Mouse (Mus musculus) macrophage (primary cell): ENCODE results near the gene Cirbp. TPM values are rescaled to one million over a fixed set of nuclear protein-coding genes. Genes with fewer than 3 reads are reported as not detected.

Source experiments
- H3K27ac ChIP-seq: fragments of 350-480 bp; formaldehyde crosslinking; 2 replicates; pipeline ENCODE4 v1.9.0; 2021
- H3K36me3 ChIP-seq: fragments of 350-480 bp; formaldehyde crosslinking; 2 replicates; pipeline ENCODE4 v1.9.0; 2021; ENCODE audit errors: inconsistent target
- H3K4me3 ChIP-seq: fragments of 350-480 bp; formaldehyde crosslinking; 2 replicates; pipeline ENCODE4 v1.9.0; 2021; ENCODE audit errors: inconsistent target
- H3K79me2 ChIP-seq: fragments of 350-480 bp; formaldehyde crosslinking; 2 replicates; pipeline ENCODE4 v1.9.0; 2021; ENCODE audit errors: inconsistent target
- WGBS: methylation state at CpG from one replicate; pipeline ENCODE4 v1.1.7; 2026; ENCODE audit warnings: inconsistent platforms; ENCODE audit not compliant: missing documents; 5-methylcytosine and 5-hydroxymethylcytosine counted together
- polyA plus RNA-seq: library from polyadenylated mRNA; stranded (reverse); fragments of 250-400 nt; gene quantifications from 3 replicates; pipeline ENCODE4 v1.2.4, GENCODE M21; 2018; ENCODE audit warnings: inconsistent platforms
- total RNA-seq, 78 experiments: library from RNA; depleted of rRNA; stranded (reverse); fragments of 250-400 nt; gene quantifications; 1 replicate in 9 of 78; 2 replicates in 24 of 78; 3 replicates in 43 of 78; 4 replicates in 2 of 78; pipeline ENCODE4 v1.2.4; 2018; ENCODE audit warnings: inconsistent platforms in 56 of 78

Cirbp gene
- 100 to 1,000 TPM in 11 of 26 experiments, 10 to 100 TPM in 15; 17.6 to 198 (median 86.7) TPM for total RNA-seq (2018; cell fraction: chromatin; rRNA removed)
- total RNA-seq (2018; cell fraction: cytosol; rRNA removed), result 10 to 100 TPM; 10.1 to 24.5 (median 16.7) TPM
- 10 to 100 TPM; 11.8 to 97.1 (median 35.2) TPM for total RNA-seq (2018; cell fraction: nucleus; rRNA removed)
- 17.6 to 31.0 TPM (median 19.0 TPM) in 3 replicates for polyA plus RNA-seq

DNA sequence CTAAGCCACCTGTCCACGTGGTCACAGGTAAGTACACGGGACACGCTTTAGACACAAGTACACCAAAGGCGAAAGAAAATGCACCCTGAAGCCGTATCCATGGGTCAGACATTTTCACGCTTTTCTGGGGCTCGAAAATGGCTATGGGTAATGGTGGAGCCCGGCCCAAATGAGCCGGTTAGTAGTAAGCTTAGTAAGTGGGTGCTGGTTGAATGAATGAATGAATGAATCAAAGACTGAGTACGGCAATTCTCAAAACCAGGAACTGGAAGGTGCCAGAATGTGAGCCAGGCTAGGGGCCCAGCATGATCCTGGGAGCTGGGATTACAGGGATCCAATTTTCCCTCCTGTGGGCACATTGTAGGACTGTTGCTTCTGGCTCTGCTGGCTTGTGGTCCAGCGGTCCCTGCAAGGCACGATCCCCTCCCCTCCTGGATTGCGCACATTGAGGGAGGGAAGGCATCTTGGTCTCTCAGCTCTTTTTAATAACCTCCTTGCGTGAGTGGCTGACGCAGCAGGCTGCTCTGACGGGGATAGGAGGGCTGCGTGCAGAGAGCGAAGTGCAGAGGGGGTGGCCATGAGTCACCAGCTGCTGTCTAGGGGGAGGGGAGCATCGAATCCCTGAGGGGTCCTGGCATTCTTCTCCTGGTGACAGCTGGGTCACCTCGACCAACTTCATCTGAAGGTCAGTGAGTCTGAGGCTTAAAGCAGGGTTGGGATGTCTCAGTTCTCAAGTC lies at the start of gene Cirbp:
TSS of gene Cirbp (plus strand) at position 594 of the 737 bp plus-strand sequence.
- peak within 1 kb of the TSS; percentile 18; the same call in 1 of the 2 replicates for H3K4me3 ChIP-seq
- 45% methylated on average over 20 of the region's 20 CpGs for WGBS
- peak within 1 kb of the TSS; percentile 51 for H3K27ac ChIP-seq
- H3K79me2 ChIP-seq, result peaks cover 22% of the 10 kb centered on the region
- peaks cover 8% of the 10 kb centered on the region; the same call in 1 of the 2 replicates for H3K36me3 ChIP-seq

DNA sequence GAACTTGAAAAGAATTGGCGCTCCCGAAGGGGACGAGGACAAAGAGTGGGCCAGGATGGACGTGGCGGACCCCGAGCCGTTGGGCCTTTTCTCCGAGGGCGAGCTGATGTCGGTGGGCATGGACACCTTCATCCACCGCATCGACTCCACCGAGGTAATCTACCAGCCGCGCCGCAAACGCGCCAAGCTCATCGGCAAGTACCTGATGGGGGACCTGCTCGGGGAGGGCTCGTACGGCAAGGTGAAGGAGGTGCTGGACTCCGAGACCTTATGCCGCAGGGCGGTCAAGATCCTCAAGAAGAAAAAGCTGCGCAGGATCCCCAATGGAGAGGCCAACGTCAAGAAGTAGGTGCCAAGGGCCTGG lies 49.2 kb upstream of the Cirbp start:
- Histone ChIP-seq H3K36me3 (peaks cover 5% of the 10 kb centered on the region; the same call in 1 of the 2 replicates), H3K4me3 (peak overlapping the region; percentile 78), H3K27ac (peak overlapping the region; percentile 65), H3K79me2 (peaks cover 55% of the 10 kb centered on the region)
- 1% methylated on average over 21 of the region's 27 CpGs for WGBS

DNA sequence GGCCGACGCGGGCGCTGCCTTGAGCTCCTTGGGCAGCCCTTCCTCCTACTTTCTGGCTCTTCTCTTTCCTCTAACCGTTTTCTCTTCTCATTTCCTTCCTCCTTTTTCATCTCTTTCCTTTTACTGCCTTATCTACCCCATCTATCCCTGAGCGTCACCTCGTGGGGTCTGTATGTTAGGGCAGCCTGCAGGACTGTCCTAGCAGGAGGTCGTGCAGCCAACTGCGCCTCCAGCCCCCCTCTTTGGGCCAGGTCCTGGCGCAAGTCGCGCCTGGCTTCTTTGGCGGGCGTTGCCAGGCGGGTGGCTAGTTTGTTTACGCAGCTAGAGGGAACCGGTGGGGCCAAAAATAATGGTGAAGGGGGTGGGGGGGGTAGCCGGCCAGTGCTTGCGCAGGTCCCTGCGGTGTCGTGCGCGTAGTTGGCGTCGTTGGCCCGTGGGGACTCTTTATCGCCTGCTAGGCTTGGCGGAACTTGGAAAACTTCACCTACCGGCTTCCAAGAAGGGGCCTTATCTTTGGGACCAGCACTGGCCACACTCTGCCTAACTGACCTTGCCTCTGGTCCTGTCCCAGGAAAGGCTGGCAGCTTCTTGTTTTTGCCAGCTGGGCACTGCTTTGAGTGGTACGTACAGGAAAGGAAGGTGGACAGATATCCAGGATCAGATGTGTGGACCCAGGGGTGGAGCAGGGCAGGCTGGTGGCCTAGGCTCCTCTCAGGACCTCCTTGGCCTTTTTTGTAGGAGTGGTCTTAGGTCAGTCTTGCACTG lies 48.7 kb upstream of the Cirbp start:
- WGBS, result 4% methylated on average over 30 of the region's 30 CpGs
- peak overlapping the region; percentile 65 for H3K27ac ChIP-seq
- peaks cover 5% of the 10 kb centered on the region; the same call in 1 of the 2 replicates for H3K36me3 ChIP-seq
- peak overlapping the region; percentile 78 for H3K4me3 ChIP-seq
- H3K79me2 ChIP-seq, result peaks cover 60% of the 10 kb centered on the region

DNA sequence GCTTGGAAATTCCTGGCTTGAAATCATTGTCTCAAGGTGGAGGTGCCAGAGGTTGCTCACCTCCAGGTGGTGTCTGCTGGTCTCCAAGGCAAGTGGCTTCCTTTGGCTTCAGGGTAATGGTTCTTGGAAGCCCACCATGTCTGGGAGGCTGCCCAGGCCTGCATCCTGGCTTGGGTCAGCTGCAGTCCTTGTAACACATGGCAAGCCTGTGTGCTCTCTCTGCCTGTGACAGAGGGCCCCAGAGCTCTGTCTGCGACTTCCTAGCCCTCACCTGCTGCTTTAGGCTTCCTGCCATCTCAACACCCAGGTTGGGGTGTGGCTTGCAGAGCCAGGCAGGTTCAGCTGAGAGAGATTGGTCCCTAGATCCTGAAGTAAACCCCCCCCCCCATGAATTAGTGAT lies 48.0 kb upstream of the Cirbp start:
- peak overlapping the region; percentile 65; the same call in 1 of the 2 replicates for H3K27ac ChIP-seq
- H3K4me3 ChIP-seq, result peak overlapping the region; percentile 78
- H3K36me3 ChIP-seq, result peaks cover 5% of the 10 kb centered on the region; the same call in 1 of the 2 replicates
- whole genome bisulfite sequencing, result 17% methylated on average over 1 of the region's 1 CpGs
- peaks cover 67% of the 10 kb centered on the region for H3K79me2 ChIP-seq

DNA sequence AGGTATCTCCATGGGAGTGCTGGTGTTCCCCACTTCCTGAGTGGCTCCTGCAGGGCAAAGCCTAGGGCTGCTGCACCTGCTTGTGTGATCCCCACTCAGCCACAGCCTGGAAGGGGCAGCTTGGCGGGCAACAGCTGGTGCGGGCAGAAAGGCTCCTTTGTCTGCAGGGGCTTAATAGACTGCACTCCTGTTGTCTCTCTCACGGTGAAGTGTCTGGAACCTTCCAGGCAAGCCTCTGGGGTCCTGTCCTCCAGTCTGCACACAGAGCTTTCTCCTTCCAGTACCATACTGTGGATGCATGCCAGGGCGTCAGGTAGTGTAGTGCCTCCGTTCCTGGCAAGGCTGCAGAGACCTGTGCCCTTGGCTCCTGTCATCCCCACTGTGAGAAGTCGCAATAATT lies 47.2 kb upstream of the Cirbp start:
- H3K79me2 ChIP-seq, result peaks cover 75% of the 10 kb centered on the region
- H3K27ac ChIP-seq, result no peak overlapping the region
- H3K4me3 ChIP-seq, result no peak overlapping the region
- 72% methylated on average over 6 of the region's 6 CpGs for WGBS
- peaks cover 5% of the 10 kb centered on the region; the same call in 1 of the 2 replicates for H3K36me3 ChIP-seq

DNA sequence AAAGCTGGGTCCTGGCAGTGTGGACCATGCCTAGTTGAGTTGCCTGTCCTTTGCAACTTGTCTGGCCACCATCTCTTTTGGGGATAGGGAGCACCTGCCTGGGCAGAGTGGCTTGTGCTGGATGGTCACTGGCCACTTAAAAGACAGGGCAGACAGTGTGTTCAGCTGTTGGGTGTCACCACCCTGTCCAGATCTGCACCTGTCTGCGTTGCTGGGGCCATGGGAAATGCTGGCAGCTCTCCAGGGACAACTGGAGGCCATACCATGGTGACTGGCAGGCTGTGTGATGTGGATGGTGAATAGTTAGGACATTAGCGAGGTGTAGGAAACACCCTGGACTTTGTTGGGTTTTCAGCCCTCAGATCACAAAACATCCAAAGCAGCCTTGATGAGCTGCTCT lies 45.6 kb upstream of the Cirbp start:
- WGBS, result 81% methylated on average over 2 of the region's 2 CpGs
- Histone ChIP-seq H3K27ac (no peak overlapping the region), H3K4me3 (no peak overlapping the region), H3K79me2 (peaks cover 91% of the 10 kb centered on the region), H3K36me3 (peaks cover 11% of the 10 kb centered on the region)

DNA sequence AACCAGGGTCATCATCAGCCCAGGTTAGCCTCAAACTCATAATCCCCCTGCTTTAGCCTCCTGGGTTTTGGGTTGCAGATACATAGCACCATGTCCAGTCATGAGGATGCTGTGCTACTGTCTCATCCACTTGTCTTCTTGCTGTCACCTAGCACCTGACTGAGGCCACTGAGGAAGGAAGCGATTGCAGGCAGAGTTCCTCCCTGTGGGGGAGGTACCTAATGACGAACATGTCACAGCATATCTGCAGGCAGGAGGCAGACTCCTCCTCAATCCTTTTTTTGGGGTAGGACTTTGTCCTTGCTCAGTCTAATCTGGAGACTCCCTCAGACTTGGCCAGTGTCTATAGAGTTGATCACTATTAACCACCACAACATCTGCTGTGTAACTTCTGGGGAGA lies 44.1 kb upstream of the Cirbp start:
- Histone ChIP-seq H3K79me2 (peaks cover 100% of the 10 kb centered on the region), H3K36me3 (peaks cover 26% of the 10 kb centered on the region), H3K4me3 (no peak overlapping the region), H3K27ac (no peak overlapping the region)
- WGBS, result 46% methylated on average over 2 of the region's 2 CpGs

DNA sequence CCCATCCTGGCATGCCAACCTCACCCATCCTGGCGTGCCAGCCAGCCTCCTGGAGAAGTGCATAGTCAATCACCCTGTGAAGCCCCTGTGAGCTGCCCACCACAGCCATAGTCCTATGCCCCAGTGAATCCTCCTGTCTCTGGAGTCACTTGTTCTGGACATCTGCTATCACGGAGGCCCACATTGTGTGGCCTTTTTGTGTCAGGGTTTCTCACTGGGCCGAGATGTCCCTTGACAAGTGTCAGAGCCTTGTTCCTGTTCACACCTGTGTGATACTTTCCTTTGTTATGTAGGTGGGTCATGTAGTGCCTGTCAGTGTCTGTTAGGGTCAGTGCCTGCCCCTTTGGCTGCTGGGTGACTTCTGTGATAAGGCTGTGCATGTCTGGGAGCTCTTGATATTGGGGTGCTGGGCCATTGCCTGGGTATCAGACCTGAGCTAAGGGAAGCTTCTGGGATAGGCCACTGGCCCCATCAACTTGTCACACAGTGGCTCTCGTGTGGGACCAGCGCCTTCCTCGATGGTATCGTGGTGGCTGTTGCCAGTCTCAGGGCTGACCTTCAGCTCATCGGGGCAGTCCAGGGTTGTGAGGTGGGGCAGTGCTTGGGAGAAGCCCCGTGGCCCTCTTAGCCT lies 41.7 kb upstream of the Cirbp start:
- Histone ChIP-seq H3K79me2 (peaks cover 90% of the 10 kb centered on the region), H3K4me3 (no peak overlapping the region), H3K27ac (no peak overlapping the region), H3K36me3 (peaks cover 49% of the 10 kb centered on the region)
- WGBS, result 92% methylated on average over 9 of the region's 9 CpGs

DNA sequence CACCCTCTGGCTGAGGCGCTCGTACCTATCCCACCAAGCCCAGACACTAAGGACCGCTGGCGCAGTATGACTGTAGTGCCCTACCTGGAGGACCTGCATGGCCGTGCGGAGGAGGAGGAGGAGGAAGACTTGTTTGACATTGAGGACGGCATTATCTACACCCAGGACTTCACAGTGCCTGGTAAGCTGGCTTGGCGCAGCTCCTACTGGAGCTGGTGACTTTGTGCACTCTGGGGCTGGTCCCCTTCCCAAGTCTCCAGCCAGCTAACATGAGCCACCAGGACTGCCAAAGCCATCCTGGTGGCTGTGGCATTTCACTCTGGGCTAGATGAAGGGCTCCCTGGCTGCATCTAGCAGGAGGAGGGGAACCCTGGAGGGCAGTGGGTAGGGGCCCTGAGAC lies 37.9 kb upstream of the Cirbp start:
- H3K27ac ChIP-seq, result no peak overlapping the region

DNA sequence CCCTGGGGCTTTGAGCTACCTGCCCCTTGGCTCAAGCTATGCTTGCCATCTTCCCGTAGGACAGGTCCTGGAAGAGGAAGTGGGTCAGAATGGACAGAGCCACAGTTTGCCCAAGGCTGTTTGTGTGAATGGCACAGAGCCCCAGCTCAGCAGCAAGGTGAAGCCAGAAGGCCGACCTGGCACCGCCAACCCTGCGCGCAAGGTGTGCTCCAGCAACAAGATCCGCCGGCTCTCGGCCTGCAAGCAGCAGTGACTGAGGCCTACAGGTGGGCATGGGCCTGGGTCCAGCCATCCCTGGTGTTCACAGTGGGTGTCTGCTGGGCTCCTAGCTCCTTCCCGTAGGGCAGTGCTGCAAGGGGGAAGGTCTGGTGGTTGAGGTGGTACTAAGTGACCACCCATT lies 35.9 kb upstream of the Cirbp start:
- Histone ChIP-seq H3K27ac (no peak overlapping the region), H3K4me3 (no peak overlapping the region), H3K79me2 (peaks cover 32% of the 10 kb centered on the region), H3K36me3 (peaks cover 62% of the 10 kb centered on the region)
- 90% methylated on average over 8 of the region's 9 CpGs for WGBS

More for the DNA sequence above, 37.9 kb upstream of the Cirbp start:
- Histone ChIP-seq H3K4me3 (no peak overlapping the region), H3K79me2 (peaks cover 51% of the 10 kb centered on the region), H3K36me3 (peaks cover 65% of the 10 kb centered on the region)
- WGBS, result 96% methylated on average over 4 of the region's 8 CpGs

DNA sequence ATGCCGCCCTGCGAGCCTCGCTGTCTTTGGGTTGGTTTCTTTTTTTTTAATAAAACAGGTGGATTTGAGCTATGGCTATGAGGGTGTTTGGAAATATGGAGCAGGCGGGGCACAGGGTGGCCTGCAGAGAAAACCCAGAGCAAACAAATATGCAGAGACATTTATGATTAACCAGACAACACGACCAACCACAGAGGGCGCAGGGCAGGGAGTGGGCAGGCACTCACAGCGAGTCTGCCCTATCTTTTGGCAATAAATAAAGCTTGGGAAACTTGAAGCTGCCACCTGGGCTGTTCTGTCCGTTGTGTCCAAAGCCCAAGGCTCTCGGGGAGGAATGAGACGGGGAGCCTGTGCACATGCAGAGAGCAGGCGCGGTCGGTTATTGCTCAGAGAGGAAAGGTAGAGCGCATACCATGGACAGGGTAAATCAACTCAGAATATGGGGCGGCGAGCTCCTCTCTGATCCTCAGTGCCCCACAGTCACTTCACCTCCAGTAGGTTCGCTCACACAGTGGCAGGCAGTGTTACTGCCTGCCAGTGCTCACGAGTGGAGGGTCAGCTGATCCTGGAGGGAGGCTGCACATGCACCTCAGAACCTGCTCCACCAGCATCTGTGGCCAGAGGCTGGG lies 35.3 kb upstream of the Cirbp start:
- H3K79me2 ChIP-seq, result peaks cover 25% of the 10 kb centered on the region
- 96% methylated on average over 18 of the region's 18 CpGs for WGBS
- peaks cover 56% of the 10 kb centered on the region for H3K36me3 ChIP-seq
- no peak overlapping the region for H3K27ac ChIP-seq
- H3K4me3 ChIP-seq, result no peak overlapping the region

DNA sequence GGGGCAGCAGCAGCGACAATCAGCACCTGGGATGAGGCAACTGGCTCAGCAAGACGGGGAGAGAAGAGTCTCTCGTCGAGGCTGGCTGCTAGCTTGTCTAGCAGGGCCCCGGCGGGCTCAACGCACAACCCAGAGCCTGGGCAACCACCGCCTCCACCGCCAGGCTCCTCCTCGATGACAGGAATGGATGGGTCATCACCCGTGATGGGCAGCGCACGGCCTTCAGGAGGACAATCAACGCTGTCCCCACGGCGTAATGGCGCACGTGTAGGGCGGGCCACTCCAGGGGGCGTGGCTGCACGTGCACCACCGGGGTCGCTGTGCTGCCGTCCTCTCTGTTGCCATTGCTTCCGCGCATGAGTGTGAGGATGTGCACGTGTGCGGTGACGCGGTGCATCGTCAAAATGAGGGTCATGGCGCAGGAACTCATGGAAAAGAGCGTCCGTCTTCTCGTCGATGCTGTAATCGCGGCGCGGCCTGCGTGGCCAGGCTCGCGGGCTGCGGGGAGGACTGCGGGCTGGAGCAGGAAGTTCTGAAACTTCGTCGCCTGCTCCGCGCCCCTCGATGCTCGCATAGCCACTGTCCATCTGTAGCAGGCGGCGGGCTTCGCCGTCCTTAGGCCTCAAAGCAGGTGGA lies 34.4 kb upstream of the Cirbp start:
- Histone ChIP-seq H3K4me3 (no peak overlapping the region), H3K36me3 (peaks cover 47% of the 10 kb centered on the region), H3K79me2 (peaks cover 16% of the 10 kb centered on the region), H3K27ac (no peak overlapping the region)
- 87% methylated on average over 51 of the region's 55 CpGs for WGBS

DNA sequence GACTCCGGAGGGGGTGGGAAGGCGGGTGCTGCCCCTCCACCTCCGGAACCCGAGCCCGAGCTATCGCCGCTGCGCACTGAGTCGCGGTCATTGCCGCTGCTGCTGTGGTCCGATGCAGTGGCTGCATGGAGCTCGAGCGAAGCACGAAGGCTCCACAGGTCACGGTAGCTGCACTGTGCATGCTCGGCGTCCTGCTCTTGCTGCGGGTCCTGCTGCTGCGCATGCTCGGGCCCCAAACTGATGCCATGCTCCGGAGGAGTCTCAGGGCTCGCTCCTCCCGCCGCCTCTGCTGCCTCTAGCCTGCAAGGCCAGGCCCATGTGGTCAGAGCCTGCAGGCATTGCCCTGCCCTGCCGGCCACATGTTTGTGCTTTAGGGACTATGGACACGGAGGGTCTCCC lies 33.8 kb upstream of the Cirbp start:
- H3K79me2 ChIP-seq, result peaks cover 11% of the 10 kb centered on the region; the same call in 1 of the 2 replicates
- H3K36me3 ChIP-seq, result peaks cover 42% of the 10 kb centered on the region
- H3K27ac ChIP-seq, result no peak overlapping the region
- H3K4me3 ChIP-seq, result no peak overlapping the region
- 89% methylated on average over 23 of the region's 27 CpGs for WGBS
